Mouse (Mus musculus): ENCODE measurements at regions not wholly inside any gene's neighbourhood (a gene's known extent, or its start where the extent isn't known, plus 50 kb on each side); places are given as distances from the start of the nearest gene placed in this dataset.
A peak's percentile ranks its signal among the peaks of the same experiment; 100 is the strongest.

GRCm38 (mm10) chr17:64466273-64466672 is 134.3 kb upstream of the Man2a1 start:
- WGBS = 86% methylated on average over 7 of the region's 7 CpGs
- Histone ChIP-seq H3K9ac (no peak overlapping the region), H3K4me2 (no peak overlapping the region), H3K9me3 (no peaks in the 10 kb centered on the region), H3K27me3 (replicated peaks) (no peaks in the 10 kb centered on the region), H3K27ac (no peak overlapping the region), H3K4me3 (no peak overlapping the region), H3K36me3 (replicated peaks) (no peaks in the 10 kb centered on the region), H3K4me1 (peaks cover 9% of the 10 kb centered on the region; the same call in 1 of the 2 replicates)
- ATAC-seq (replicated peaks) = no peak

- no peaks in the 10 kb centered on the region for H3K27me3 ChIP-seq (replicated peaks)
- H3K4me2 ChIP-seq = no peak overlapping the region
- no peak overlapping the region for H3K27ac ChIP-seq
- no peaks in the 10 kb centered on the region for H3K9me3 ChIP-seq
- no peak for ATAC-seq (replicated peaks)
- H3K4me3 ChIP-seq = no peak overlapping the region
- H3K36me3 ChIP-seq (replicated peaks) = no peaks in the 10 kb centered on the region
- WGBS = 72% methylated on average over 9 of the region's 9 CpGs
- no peak overlapping the region for H3K9ac ChIP-seq
- H3K4me1 ChIP-seq = peaks cover 9% of the 10 kb centered on the region; the same call in 1 of the 2 replicates
Observed at GRCm38 (mm10) chr17:64466746-64467145, 133.8 kb upstream of the Man2a1 start.

GRCm38 (mm10) chr17:64467297-64467696 is 133.2 kb upstream of the Man2a1 start:
- H3K4me1 ChIP-seq = peaks cover 9% of the 10 kb centered on the region; the same call in 1 of the 2 replicates
- no peak overlapping the region for H3K4me2 ChIP-seq
- WGBS = 58% methylated on average over 12 of the region's 12 CpGs
- no peaks in the 10 kb centered on the region for H3K36me3 ChIP-seq (replicated peaks)
- H3K27me3 ChIP-seq (replicated peaks) = no peaks in the 10 kb centered on the region
- H3K9ac ChIP-seq = no peak overlapping the region
- ATAC-seq (replicated peaks) = no peak
- no peak overlapping the region for H3K27ac ChIP-seq
- no peak overlapping the region for H3K4me3 ChIP-seq
- no peaks in the 10 kb centered on the region for H3K9me3 ChIP-seq

- Histone ChIP-seq H3K36me3 (replicated peaks) (no peaks in the 10 kb centered on the region), H3K9ac (no peak overlapping the region), H3K4me1 (peaks cover 9% of the 10 kb centered on the region; the same call in 1 of the 2 replicates), H3K4me3 (no peak overlapping the region), H3K9me3 (no peaks in the 10 kb centered on the region), H3K27ac (0 out of 2 replicates have a peak overlapping the region, but pooled peaks have one; percentile 14), H3K27me3 (replicated peaks) (no peaks in the 10 kb centered on the region), H3K4me2 (peak overlapping the region; percentile 2; the same call in 1 of the 2 replicates)
- WGBS = 37% methylated on average over 12 of the region's 12 CpGs
- no peak for ATAC-seq (replicated peaks)
Observed at GRCm38 (mm10) chr17:64469754-64470400, 130.7 kb upstream of the Man2a1 start.

- Histone ChIP-seq H3K4me2 (no peak overlapping the region), H3K36me3 (replicated peaks) (no peaks in the 10 kb centered on the region), H3K27ac (no peak overlapping the region), H3K9me3 (no peaks in the 10 kb centered on the region), H3K9ac (no peak overlapping the region), H3K4me3 (no peak overlapping the region), H3K4me1 (0 out of 2 replicates have a peak, but pooled peaks cover 5% of the 10 kb centered on the region), H3K27me3 (replicated peaks) (no peaks in the 10 kb centered on the region)
- WGBS = 15% methylated on average over 1 of the region's 1 CpGs
- ATAC-seq (replicated peaks) = no peak
Observed at GRCm38 (mm10) chr17:64480607-64481038, 119.9 kb upstream of the Man2a1 start.

- H3K9me3 ChIP-seq = no peaks in the 10 kb centered on the region
- H3K27ac ChIP-seq = no peak overlapping the region
- 0 out of 2 replicates have a peak, but pooled peaks cover 5% of the 10 kb centered on the region for H3K4me1 ChIP-seq
- H3K4me2 ChIP-seq = no peak overlapping the region
- no peaks in the 10 kb centered on the region for H3K27me3 ChIP-seq (replicated peaks)
- no peaks in the 10 kb centered on the region for H3K36me3 ChIP-seq (replicated peaks)
- WGBS = 82% methylated on average over 4 of the region's 4 CpGs
- H3K4me3 ChIP-seq = no peak overlapping the region
- no peak for ATAC-seq (replicated peaks)
- H3K9ac ChIP-seq = no peak overlapping the region
Observed at GRCm38 (mm10) chr17:64484835-64485234, 115.7 kb upstream of the Man2a1 start.

GRCm38 (mm10) chr17:64489769-64490335 is 110.7 kb upstream of the Man2a1 start:
- Histone ChIP-seq H3K27me3 (replicated peaks) (no peaks in the 10 kb centered on the region), H3K36me3 (replicated peaks) (no peaks in the 10 kb centered on the region), H3K4me2 (no peak overlapping the region), H3K27ac (no peak overlapping the region), H3K9ac (no peak overlapping the region), H3K4me3 (no peak overlapping the region), H3K9me3 (no peaks in the 10 kb centered on the region), H3K4me1 (no peaks in the 10 kb centered on the region)
- ATAC-seq (replicated peaks) = no peak
- 77% methylated on average over 2 of the region's 2 CpGs for WGBS

GRCm38 (mm10) chr17:64490664-64491063 is 109.9 kb upstream of the Man2a1 start:
- no peaks in the 10 kb centered on the region for H3K36me3 ChIP-seq (replicated peaks)
- no peak overlapping the region for H3K27ac ChIP-seq
- no peak overlapping the region for H3K4me2 ChIP-seq
- peak; percentile 69; the same call in 1 of the 2 replicates for ATAC-seq (replicated peaks)
- H3K4me1 ChIP-seq = no peaks in the 10 kb centered on the region
- WGBS = 49% methylated on average over 7 of the region's 7 CpGs
- no peaks in the 10 kb centered on the region for H3K27me3 ChIP-seq (replicated peaks)
- no peaks in the 10 kb centered on the region for H3K9me3 ChIP-seq
- no peak overlapping the region for H3K9ac ChIP-seq
- H3K4me3 ChIP-seq = no peak overlapping the region

- WGBS = 50% methylated on average over 10 of the region's 10 CpGs
- H3K4me1 ChIP-seq = no peaks in the 10 kb centered on the region
- no peaks in the 10 kb centered on the region for H3K36me3 ChIP-seq (replicated peaks)
- no peak overlapping the region for H3K4me2 ChIP-seq
- no peaks in the 10 kb centered on the region for H3K9me3 ChIP-seq
- H3K9ac ChIP-seq = no peak overlapping the region
- no peak for ATAC-seq (replicated peaks)
- no peaks in the 10 kb centered on the region for H3K27me3 ChIP-seq (replicated peaks)
- no peak overlapping the region for H3K27ac ChIP-seq
- no peak overlapping the region for H3K4me3 ChIP-seq
Observed at GRCm38 (mm10) chr17:64491922-64492353, 108.6 kb upstream of the Man2a1 start.

GRCm38 (mm10) chr17:64492614-64493269 is 107.8 kb upstream of the Man2a1 start:
- H3K4me3 ChIP-seq = no peak overlapping the region
- no peak for ATAC-seq (replicated peaks)
- H3K9me3 ChIP-seq = no peaks in the 10 kb centered on the region
- no peaks in the 10 kb centered on the region for H3K4me1 ChIP-seq
- no peak overlapping the region for H3K4me2 ChIP-seq
- no peaks in the 10 kb centered on the region for H3K36me3 ChIP-seq (replicated peaks)
- no peak overlapping the region for H3K27ac ChIP-seq
- 47% methylated on average over 9 of the region's 9 CpGs for WGBS
- H3K27me3 ChIP-seq (replicated peaks) = no peaks in the 10 kb centered on the region
- no peak overlapping the region for H3K9ac ChIP-seq

GRCm38 (mm10) chr17:64499281-64499997 is 101.1 kb upstream of the Man2a1 start:
- H3K4me1 ChIP-seq = no peaks in the 10 kb centered on the region
- no peaks in the 10 kb centered on the region for H3K36me3 ChIP-seq (replicated peaks)
- no peak overlapping the region for H3K4me2 ChIP-seq
- ATAC-seq (replicated peaks) = 0 out of 2 replicates have a peak, but pooled peaks have one; percentile 24
- H3K27ac ChIP-seq = no peak overlapping the region
- 58% methylated on average over 15 of the region's 15 CpGs for WGBS
- H3K4me3 ChIP-seq = no peak overlapping the region
- H3K9ac ChIP-seq = no peak overlapping the region
- H3K9me3 ChIP-seq = no peaks in the 10 kb centered on the region
- H3K27me3 ChIP-seq (replicated peaks) = no peaks in the 10 kb centered on the region

GRCm38 (mm10) chr17:64502376-64502775 is 98.2 kb upstream of the Man2a1 start:
- H3K9ac ChIP-seq = no peak overlapping the region
- H3K36me3 ChIP-seq (replicated peaks) = no peaks in the 10 kb centered on the region
- H3K27ac ChIP-seq = no peak overlapping the region
- H3K27me3 ChIP-seq (replicated peaks) = no peaks in the 10 kb centered on the region
- no peak overlapping the region for H3K4me3 ChIP-seq
- no peaks in the 10 kb centered on the region for H3K9me3 ChIP-seq
- no peak overlapping the region for H3K4me2 ChIP-seq
- WGBS = 87% methylated on average over 2 of the region's 2 CpGs
- no peaks in the 10 kb centered on the region for H3K4me1 ChIP-seq
- ATAC-seq (replicated peaks) = no peak
